Comparison of ENCODE assay signal across 9 mouse cellular contexts in genomic region chr17:87473736-87474500, GRCm38 (mm10). TPM values are rescaled to one million over a fixed set of nuclear protein-coding genes. Genes with fewer than 3 reads are reported as not detected.
A peak's percentile ranks its signal among the peaks of the same experiment; 100 is the strongest.
DNase-seq lines count a peak whose midpoint lies in the region; ATAC-seq lines count a peak whose summit lies in the region.
"Had no signal": no experiment of that assay in that cellular context is flagged by ENCODE, and none has a peak within 500 bp of the region (broad histone marks: within the 10 kb centered on the region; RNA-seq: fewer than 3 reads in every experiment).

No protein-coding gene starts in this region.

- peak; percentile 57 for ATAC-seq in megakaryocyte progenitor cell, adult 5-6 weeks (replicated peaks; ENCODE audit: poor library complexity)

- intact Hi-C loops in left cerebral cortex, postnatal 4 days (cut with DNase I), result no loop called here

- DNase-seq in heart, adult 18-20 months, result peak; percentile 45 to 59
- DNase-seq in heart, adult 8-10 months (ENCODE audit: low spot score), result no peak
- DNase-seq in cerebellum, postnatal 25 days, result peak; percentile 70 to 71
- DNase-seq in frontal cortex, postnatal 36 days (ENCODE audit: low spot score in 2 of 2), result peak; percentile 69 to 70
- DNase-seq in induced T-regulatory cell, adult 2 months (ENCODE audit: low read depth), result peak; percentile 55
- peak; percentile 66 for DNase-seq in left cerebral cortex, postnatal 4 days
- peak; percentile 68 for DNase-seq in right cerebral cortex, postnatal 25 days

RNA-seq across cellular contexts. Expression of gene Calm2, which starts 27.2 kb away (rescaled TPM):
- 100 to 1,000 TPM; 153 TPM for total RNA-seq in heart, adult 18-20 months (2021)
- total RNA-seq in heart, adult 8-10 months (2022), result 100 to 1,000 TPM; 143 to 158 (median 147) TPM
- 1,000 to 10,000 TPM; 1,837 to 1,937 TPM for total RNA-seq in left cerebral cortex, postnatal 4 days (2021)
- total RNA-seq in megakaryocyte progenitor cell, adult 5-6 weeks (2015), result 664 and 692 TPM in 2 replicates
- 1,536 and 1,800 TPM in 2 replicates for total RNA-seq in megakaryocyte progenitor cell, adult 5-6 weeks (2017)

RNA-seq across cellular contexts. Expression of gene Stpg4, which starts 46.4 kb away (rescaled TPM):
- total RNA-seq in heart, adult 18-20 months (2021), result not detected
- not detected for total RNA-seq in heart, adult 8-10 months (2022)
- not detected for total RNA-seq in left cerebral cortex, postnatal 4 days (2021)
- total RNA-seq in megakaryocyte progenitor cell, adult 5-6 weeks (2015), result 1.0 TPM in 1 of 2 replicates, not detected in the other
- not detected in 2 replicates for total RNA-seq in megakaryocyte progenitor cell, adult 5-6 weeks (2017)
- total RNA-seq: left cerebral cortex, adult 8-10 months had no signal

Comparison
In these comparisons a context has a peak if more than half of its experiments do, and no peak if none do; other contexts are left out.
1. RNA of gene Calm2, which starts 27.2 kb away (total RNA-seq): 1,837 to 1,937 TPM in left cerebral cortex, postnatal 4 days and 664 to 1,800 TPM in megakaryocyte progenitor cell, adult 5-6 weeks; 153 TPM in heart, adult 18-20 months and 143 to 158 TPM in heart, adult 8-10 months; every median in the first group is over 4 times any median in the second.